Mouse (Mus musculus) stomach, postnatal 0 days (tissue): ENCODE measurements around the gene Furin.

Experiments
- CTCF ChIP-seq: IDR thresholded peaks from 2 replicates; pipeline ENCODE4 v1.5.1; 2016; ENCODE audit warnings: antibody characterized with exemption, low read depth, mild to moderate bottlenecking, moderate library complexity
- EP300 ChIP-seq: optimal IDR thresholded peaks from 2 replicates; pipeline ENCODE3; 2016; ENCODE audit warnings: antibody characterized with exemption

DNA sequence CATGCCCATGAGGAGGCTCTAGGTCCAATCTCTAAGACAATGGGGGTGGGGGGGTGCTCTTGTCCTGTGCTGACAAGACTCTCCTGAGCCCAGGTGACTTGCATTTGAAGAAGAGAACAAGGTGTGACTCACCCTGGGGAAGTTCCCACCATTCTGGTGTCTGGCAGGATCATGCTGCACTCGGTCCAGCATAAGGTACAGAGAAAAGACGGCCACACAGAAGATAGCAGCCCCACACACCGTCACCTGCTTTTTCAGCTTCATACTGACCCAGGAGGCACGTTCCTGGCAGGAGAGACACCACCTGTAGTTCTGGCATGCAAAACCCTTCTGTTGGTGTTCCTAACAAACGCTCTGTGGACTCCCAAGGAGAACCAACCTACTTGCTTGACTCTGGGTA is 35.8 kb downstream of the Furin start:
- TF ChIP-seq CTCF (no peak), EP300 (no peak)
